10 mouse cellular contexts compared by ENCODE assay signal in genomic region chr5:65038811-65039571, GRCm38 (mm10). TPM values are rescaled to one million over a fixed set of nuclear protein-coding genes. Genes with fewer than 3 reads are reported as not detected.
DNase-seq lines count a peak whose midpoint lies in the region; ATAC-seq and TF ChIP-seq lines count a peak whose summit lies in the region.
"Had no signal": no experiment of that assay in that cellular context is flagged by ENCODE, and none has a peak within 500 bp of the region (broad histone marks: within the 10 kb centered on the region; RNA-seq: fewer than 3 reads in every experiment).

No protein-coding gene starts in this region.

- no peak overlapping the region for H3K9ac ChIP-seq in forebrain, postnatal 0 days
- H3K9ac ChIP-seq in limb, embryonic 14.5 days (ENCODE audit: low read depth, low read length, severe bottlenecking) = no peak overlapping the region

- H3K4me3 ChIP-seq in forebrain, postnatal 0 days (ENCODE audit: low read depth, low read length) = no peak overlapping the region
- no peak overlapping the region for H3K4me3 ChIP-seq in forebrain, embryonic 10.5 days
- no peak overlapping the region for H3K4me3 ChIP-seq in limb, embryonic 14.5 days (replicated peaks; ENCODE audit: low read length)
- H3K4me3 ChIP-seq: megakaryocyte, embryonic 14.5 days had no signal

- 42% methylated on average over 11 of the region's 11 CpGs for WGBS in forebrain, postnatal 0 days
- 86% methylated on average over 11 of the region's 11 CpGs for WGBS in forebrain, embryonic 10.5 days
- WGBS in limb, embryonic 14.5 days = 36% methylated on average over 11 of the region's 11 CpGs

- H3K9me3 ChIP-seq in forebrain, postnatal 0 days (ENCODE audit: low read length) = no peaks in the 10 kb centered on the region
- no peaks in the 10 kb centered on the region for H3K9me3 ChIP-seq in forebrain, embryonic 10.5 days
- no peaks in the 10 kb centered on the region for H3K9me3 ChIP-seq in limb, embryonic 14.5 days (ENCODE audit: control insufficient read depth, low read length)

- H3K36me3 ChIP-seq in forebrain, postnatal 0 days (ENCODE audit: insufficient read depth) = no peaks in the 10 kb centered on the region
- no peaks in the 10 kb centered on the region for H3K36me3 ChIP-seq in forebrain, embryonic 10.5 days (replicated peaks)
- peaks cover 33% of the 10 kb centered on the region for H3K36me3 ChIP-seq in limb, embryonic 14.5 days (ENCODE audit: control insufficient read depth, insufficient read depth, low read length)

- peak overlapping the region; percentile 66 for H3K27ac ChIP-seq in forebrain, postnatal 0 days (ENCODE audit: low read depth, low read length)
- H3K27ac ChIP-seq in forebrain, embryonic 10.5 days = no peak overlapping the region
- peak overlapping the region; percentile 67 for H3K27ac ChIP-seq in limb, embryonic 14.5 days (replicated peaks; ENCODE audit: low read depth, low read length)

- DNase-seq in forebrain, postnatal 0 days = no peak
- DNase-seq in forebrain, embryonic 10.5 days (ENCODE audit: extremely low spot score, low spot score) = no peak
- peak; percentile 24 for DNase-seq in brain, adult 2 months (ENCODE audit: low read depth, low spot score)
- DNase-seq in heart, postnatal 14 days = peak; percentile 31 to 53
- DNase-seq in limb, embryonic 14.5 days (ENCODE audit: low spot score) = peak; percentile 52
- no peak for DNase-seq in retina, embryonic 14.5 days (ENCODE audit: low spot score)
- DNase-seq in urinary bladder, postnatal 10 days (ENCODE audit: low spot score) = no peak

- TF ChIP-seq POLR2A in limb, embryonic 14.5 days (IDR thresholded peaks at IDR 0.05; ENCODE audit: borderline replicate concordance, extremely low read depth, insufficient read depth, insufficient read length) = no peak

- no peaks in the 10 kb centered on the region for H3K27me3 ChIP-seq in forebrain, postnatal 0 days (ENCODE audit: insufficient read depth, low read length)
- H3K27me3 ChIP-seq in forebrain, embryonic 10.5 days (ENCODE audit: poor library complexity, severe bottlenecking) = no peaks in the 10 kb centered on the region
- H3K27me3 ChIP-seq in limb, embryonic 14.5 days (ENCODE audit: control insufficient read depth, insufficient read depth, low read length) = no peaks in the 10 kb centered on the region

- H3K4me1 ChIP-seq in forebrain, postnatal 0 days (ENCODE audit: insufficient read depth) = peaks cover 7% of the 10 kb centered on the region; the same call in 1 of the 2 replicates
- peaks cover 20% of the 10 kb centered on the region for H3K4me1 ChIP-seq in forebrain, embryonic 10.5 days
- H3K4me1 ChIP-seq in limb, embryonic 14.5 days (ENCODE audit: control insufficient read depth, insufficient read depth, low read length) = peaks cover 13% of the 10 kb centered on the region
- H3K4me1 ChIP-seq: megakaryocyte, embryonic 14.5 days had no signal

- no peak for TF ChIP-seq CTCF in forebrain, postnatal 0 days (IDR thresholded peaks at IDR 0.05; ENCODE audit: low read depth)

- intact Hi-C loops in heart, postnatal 14 days (cut with DNase I) = no loop called here

- no peak overlapping the region for H3K4me2 ChIP-seq in forebrain, postnatal 0 days (ENCODE audit: low read depth)
- peak overlapping the region; percentile 13; the same call in 1 of the 2 replicates for H3K4me2 ChIP-seq in limb, embryonic 14.5 days (replicated peaks; ENCODE audit: low read depth, low read length, severe bottlenecking)

- ATAC-seq in forebrain, postnatal 0 days = no peak
- ATAC-seq in limb, embryonic 14.5 days (ENCODE audit: low FRiP score, low read depth) = peak; percentile 58; the same call in 1 of the 2 replicates
- no peak for ATAC-seq in inflammation-experienced regulatory T-cells, adult 6 months

RNA-seq across cellular contexts. Expression of gene Tmem156, which starts 52.9 kb away (rescaled TPM):
- total RNA-seq in forebrain, postnatal 0 days (2014; rRNA removed) = 0.19 and 0.23 TPM in 2 replicates
- polyA plus RNA-seq in forebrain, postnatal 0 days (2015; fragmentation: Nextera tagmentation; extraction: Ambion mirVana) = 0.15 and 0.21 TPM in 2 replicates
- not detected in 2 replicates for polyA plus RNA-seq in forebrain, embryonic 10.5 days (2016; fragmentation: Nextera tagmentation; extraction: Ambion mirVana)
- under 1 TPM in 1 of 2 experiments, not detected in 1; 0.73 TPM for total RNA-seq in heart, postnatal 14 days (2021)
- 0.23 and 0.88 TPM in 2 replicates for polyA plus RNA-seq in limb, embryonic 14.5 days (2012; rRNA removed)
- 0.23 and 1.1 TPM in 2 replicates for polyA plus RNA-seq in limb, embryonic 14.5 days (2014; fragmentation: Nextera tagmentation; extraction: Ambion mirVana)
- 10 to 100 TPM; 18.8 to 23.0 (median 21.0) TPM for polyA plus RNA-seq in inflammation-experienced regulatory T-cells, adult 6 months (2017; shearing (Covaris generic))
- polyA plus RNA-seq: C2C12 had no signal

Comparison
In these comparisons a context has a peak if more than half of its experiments do, and no peak if none do; other contexts are left out.
1. DNase-seq: peak in brain, adult 2 months (single experiment), heart, postnatal 14 days (2 of 2) and limb, embryonic 14.5 days (single experiment); none in forebrain, postnatal 0 days (single experiment), forebrain, embryonic 10.5 days (single experiment), retina, embryonic 14.5 days (single experiment) and urinary bladder, postnatal 10 days (single experiment).
2. RNA of gene Tmem156, which starts 52.9 kb away (polyA plus RNA-seq): 18.8 to 23.0 TPM in inflammation-experienced regulatory T-cells, adult 6 months; 0.23 to 1.1 TPM in limb, embryonic 14.5 days, 0.15 to 0.21 TPM in forebrain, postnatal 0 days and not detected in forebrain, embryonic 10.5 days; every median in the first group is over 4 times any median in the second.